Mouse (Mus musculus): ENCODE results near the gene Rbfox2.

GRCm38 (mm10) chr15:77251706-77252105 lies 55.1 kb downstream of the Rbfox2 start:
- TF ChIP-seq CTCF (conservative IDR thresholded peaks at IDR 0.05; ENCODE audit: low read length): no peak
- TF ChIP-seq POU5F1 (IDR thresholded peaks at IDR 0.05; ENCODE audit: borderline replicate concordance, low read length): no peak

Measured in E14TG2a.4 (cell line).